Mouse (Mus musculus) midbrain, embryonic 16.5 days (tissue): Measurements from ENCODE around the gene Ftl1. TPM values are rescaled to one million over a fixed set of nuclear protein-coding genes. Genes with fewer than 3 reads are reported as not detected.
"Not testable (repeated sequence)": the region's sequence is repeated elsewhere in the genome, so short reads cannot be mapped to it uniquely, and the experiment has no call there.

Experiments
- ATAC-seq: fragments of 200-750 bp; cut with Nextera tagmentation; 2 replicates; pipeline ENCODE4 v1.8.0; 2017; ENCODE audit warnings: moderate TSS enrichment
- H3K27ac ChIP-seq: fragments of 300-500 bp; sonication (generic); 2 replicates; pipeline ENCODE4 v1.5.1; 2014; ENCODE audit warnings: mild to moderate bottlenecking, low read length, mixed read lengths
- H3K27me3 ChIP-seq: fragments of 300-500 bp; sonication (generic); 2 replicates; pipeline ENCODE4 v1.6.1; 2014; ENCODE audit warnings: low read depth, low read length, mixed read lengths; ENCODE audit not compliant: control insufficient read depth, insufficient read depth
- H3K36me3 ChIP-seq: fragments of 300-500 bp; sonication (generic); 2 replicates; pipeline ENCODE4 v1.6.1; 2014; ENCODE audit warnings: mild to moderate bottlenecking, low read length, moderate library complexity, mixed read lengths; ENCODE audit not compliant: control insufficient read depth, insufficient read depth
- H3K4me1 ChIP-seq: fragments of 300-500 bp; sonication (generic); 2 replicates; pipeline ENCODE4 v1.6.1; 2014; ENCODE audit warnings: mild to moderate bottlenecking, low read length, mixed read lengths; ENCODE audit not compliant: control insufficient read depth, insufficient read depth
- H3K4me2 ChIP-seq: fragments of 300-500 bp; sonication (generic); 2 replicates; pipeline ENCODE4 v1.6.1; 2014; ENCODE audit warnings: mild to moderate bottlenecking, low read length, mixed read lengths
- H3K4me3 ChIP-seq: fragments of 300-500 bp; sonication (generic); 2 replicates; pipeline ENCODE4 v1.5.1; 2014; ENCODE audit warnings: low read depth, mild to moderate bottlenecking, low read length, moderate library complexity, mixed read lengths
- H3K9ac ChIP-seq: fragments of 300-500 bp; sonication (generic); 2 replicates; pipeline ENCODE4 v1.6.1; 2014; ENCODE audit warnings: low read depth, low read length, mixed read lengths
- H3K9me3 ChIP-seq: fragments of 300-500 bp; sonication (generic); replicated peaks from 2 replicates; pipeline ENCODE4 v1.6.1; 2014; ENCODE audit warnings: mild to moderate bottlenecking, low read length, mixed read lengths; ENCODE audit not compliant: control insufficient read depth, poor library complexity, severe bottlenecking
- WGBS: fragments of 180-500 bp; shearing (Covaris S2); extraction: QIAGEN DNeasy Blood & Tissue Kit; methylation state at CpG from one replicate; pipeline ENCODE4 v1.1.7; 2014; 5-methylcytosine and 5-hydroxymethylcytosine counted together
- polyA plus RNA-seq: library from polyadenylated mRNA; unstranded; fragments of >200 nt; fragmentation: Nextera tagmentation; extraction: Ambion mirVana; gene quantifications from 2 replicates; pipeline ENCODE4 v1.2.1, GENCODE M21; 2015

Ftl1 gene
- polyA plus RNA-seq, 1 experiment from 2014 or later, result 5,323 TPM

- no peaks in the 10 kb centered on the region for H3K27me3 ChIP-seq
- WGBS, result 48% methylated on average over 15 of the region's 15 CpGs
- ATAC-seq, result peak; percentile 83
Measured at GRCm38 (mm10) chr7:45481374-45481927, 21.8 kb upstream of the Ftl1 start, which contains the start of gene Tulp2. Gene Tulp2 (plus strand): TSS chr7:45481877.

DNA sequence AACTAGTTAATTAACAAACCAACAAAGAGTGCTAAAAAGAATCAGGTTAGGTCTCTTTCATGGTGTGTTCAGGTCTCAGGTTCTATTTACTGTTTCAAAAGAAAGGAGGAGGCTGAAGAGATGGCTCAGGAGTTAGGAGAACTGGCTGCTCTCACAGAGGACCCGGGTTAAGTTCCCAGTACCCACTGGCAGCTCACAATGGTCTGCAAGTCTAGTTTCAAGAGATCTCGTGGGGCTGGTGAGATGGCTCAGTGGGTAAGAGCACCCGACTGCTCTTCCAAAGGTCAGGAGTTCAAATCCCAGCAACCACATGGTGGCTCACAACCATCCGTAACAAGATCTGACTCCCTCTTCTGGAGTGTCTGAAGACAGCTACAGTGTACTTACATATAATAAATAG is 20.6 kb upstream of the Ftl1 start:
- not testable (repeated sequence) for H3K27ac ChIP-seq, H3K4me2 ChIP-seq

More at GRCm38 (mm10) chr7:45481374-45481927, 21.8 kb upstream of the Ftl1 start, which contains the start of gene Tulp2:
- H3K9ac ChIP-seq, result no peak within 1 kb of the TSS
- H3K36me3 ChIP-seq, result no peaks in the 10 kb centered on the region
- no peaks in the 10 kb centered on the region for H3K9me3 ChIP-seq
- H3K27ac ChIP-seq, result no peak within 1 kb of the TSS
- H3K4me2 ChIP-seq, result no peak within 1 kb of the TSS
- H3K4me3 ChIP-seq, result no peak within 1 kb of the TSS
- H3K4me1 ChIP-seq, result no peaks in the 10 kb centered on the region

GRCm38 (mm10) chr7:45478774-45479173 is 19.1 kb upstream of the Ftl1 start:
- H3K4me1 ChIP-seq, result no peaks in the 10 kb centered on the region
- no peak overlapping the region for H3K9ac ChIP-seq
- WGBS, result 93% methylated on average over 7 of the region's 7 CpGs
- H3K4me2 ChIP-seq, result no peak overlapping the region
- no peak for ATAC-seq
- no peaks in the 10 kb centered on the region for H3K27me3 ChIP-seq
- no peak overlapping the region for H3K4me3 ChIP-seq
- H3K9me3 ChIP-seq, result no peaks in the 10 kb centered on the region
- H3K27ac ChIP-seq, result no peak overlapping the region
- no peaks in the 10 kb centered on the region for H3K36me3 ChIP-seq

More for the DNA sequence above, 20.6 kb upstream of the Ftl1 start:
- H3K9me3 ChIP-seq, H3K4me3 ChIP-seq, H3K36me3 ChIP-seq, H3K4me1 ChIP-seq, H3K9ac ChIP-seq, H3K27me3 ChIP-seq, ATAC-seq: not testable (repeated sequence)
- 75% methylated on average over 3 of the region's 4 CpGs for WGBS

- 8% methylated on average over 3 of the region's 3 CpGs for WGBS
- H3K9me3 ChIP-seq, result no peaks in the 10 kb centered on the region
- no peak overlapping the region for H3K27ac ChIP-seq
- no peaks in the 10 kb centered on the region for H3K27me3 ChIP-seq
- no peaks in the 10 kb centered on the region for H3K4me1 ChIP-seq
- no peak overlapping the region for H3K9ac ChIP-seq
- H3K4me3 ChIP-seq, result no peak overlapping the region
- H3K4me2 ChIP-seq, result no peak overlapping the region
- no peak for ATAC-seq
- H3K36me3 ChIP-seq, result no peaks in the 10 kb centered on the region
Measured at GRCm38 (mm10) chr7:45477003-45477402, 17.3 kb upstream of the Ftl1 start.

- no peaks in the 10 kb centered on the region for H3K9me3 ChIP-seq
- no peaks in the 10 kb centered on the region for H3K27me3 ChIP-seq
- no peak overlapping the region for H3K4me2 ChIP-seq
- no peak overlapping the region for H3K4me3 ChIP-seq
- H3K9ac ChIP-seq, result no peak overlapping the region
- no peak overlapping the region for H3K27ac ChIP-seq
- H3K4me1 ChIP-seq, result no peaks in the 10 kb centered on the region
- H3K36me3 ChIP-seq, result no peaks in the 10 kb centered on the region
- ATAC-seq, result no peak
- 55% methylated on average over 1 of the region's 1 CpGs for WGBS
Measured at GRCm38 (mm10) chr7:45476453-45476852, 16.8 kb upstream of the Ftl1 start.

GRCm38 (mm10) chr7:45475291-45475969 is 15.7 kb upstream of the Ftl1 start:
- WGBS, result 77% methylated on average over 16 of the region's 16 CpGs

DNA sequence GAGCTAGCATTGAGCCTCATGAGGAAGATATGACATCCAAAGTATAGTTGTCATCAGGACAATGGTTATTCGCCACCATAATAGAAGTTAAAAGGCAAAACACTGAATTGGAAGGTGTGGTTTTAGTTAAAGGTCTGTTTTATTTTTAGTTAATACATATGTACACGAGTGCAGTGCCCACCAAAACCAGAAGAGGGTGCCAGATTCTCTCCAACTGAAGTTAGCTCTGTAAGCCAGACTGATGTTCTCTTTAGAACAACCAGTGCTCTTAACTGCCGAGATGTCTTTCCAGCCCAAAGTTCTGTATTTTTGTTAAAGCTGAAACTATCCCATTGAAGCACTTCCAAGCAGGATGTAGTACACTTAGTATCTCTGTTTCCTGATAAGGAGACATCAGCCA is 11.2 kb upstream of the Ftl1 start:
- no peaks in the 10 kb centered on the region for H3K36me3 ChIP-seq
- no peak for ATAC-seq

More at GRCm38 (mm10) chr7:45475291-45475969, 15.7 kb upstream of the Ftl1 start:
- H3K4me3 ChIP-seq, result no peak overlapping the region
- H3K4me1 ChIP-seq, result no peaks in the 10 kb centered on the region
- no peaks in the 10 kb centered on the region for H3K36me3 ChIP-seq
- no peak overlapping the region for H3K27ac ChIP-seq
- peak overlapping the region; percentile 33 for H3K4me2 ChIP-seq
- no peaks in the 10 kb centered on the region for H3K9me3 ChIP-seq
- ATAC-seq, result 0 out of 2 replicates have a peak, but pooled peaks have one; percentile 18
- H3K9ac ChIP-seq, result no peak overlapping the region
- H3K27me3 ChIP-seq, result no peaks in the 10 kb centered on the region

DNA sequence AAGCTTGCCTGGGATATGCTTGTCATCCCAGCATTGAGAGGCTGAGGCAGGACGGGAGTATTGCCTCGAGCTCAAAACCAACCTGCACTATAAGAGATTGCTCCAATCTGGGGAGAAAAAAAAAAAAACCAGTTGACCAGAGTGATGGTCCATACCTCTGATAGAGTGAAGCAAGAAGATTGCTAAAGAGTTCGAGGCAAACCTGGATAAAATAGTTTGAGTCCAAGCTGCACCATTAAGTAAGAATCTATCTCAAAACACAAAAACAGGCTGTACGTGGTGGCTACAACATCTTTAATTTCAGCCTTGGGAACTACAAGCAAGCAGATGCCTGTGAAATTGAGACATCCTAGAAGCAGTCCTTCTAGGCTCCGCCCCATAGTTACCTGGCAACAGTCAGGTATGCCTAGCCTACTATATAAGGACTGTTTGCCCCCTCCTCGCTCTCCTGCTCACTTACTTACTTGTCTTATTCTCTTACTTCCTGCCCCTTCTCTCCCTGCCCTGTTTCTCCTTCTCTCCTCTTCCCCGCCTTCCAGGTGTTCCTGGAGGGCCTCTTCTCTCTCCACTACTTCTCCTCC is 7.5 kb upstream of the Ftl1 start:
- peak overlapping the region; percentile 62 for H3K4me2 ChIP-seq
- H3K27ac ChIP-seq, result peak overlapping the region; percentile 78; the same call in 1 of the 2 replicates
- H3K36me3 ChIP-seq, result peaks cover 16% of the 10 kb centered on the region
- peak overlapping the region; percentile 92 for H3K4me3 ChIP-seq
- no peaks in the 10 kb centered on the region for H3K9me3 ChIP-seq
- 32% methylated on average over 7 of the region's 7 CpGs for WGBS
- H3K27me3 ChIP-seq, result no peaks in the 10 kb centered on the region
- H3K9ac ChIP-seq, result peak overlapping the region; percentile 91
- peaks cover 19% of the 10 kb centered on the region for H3K4me1 ChIP-seq
- peak; percentile 36 for ATAC-seq

More for the DNA sequence above, 11.2 kb upstream of the Ftl1 start:
- Histone ChIP-seq H3K9ac (no peak overlapping the region), H3K9me3 (no peaks in the 10 kb centered on the region), H3K4me2 (no peak overlapping the region), H3K27ac (no peak overlapping the region), H3K27me3 (no peaks in the 10 kb centered on the region), H3K4me1 (peaks cover 8% of the 10 kb centered on the region), H3K4me3 (no peak overlapping the region)
- WGBS, result 6% methylated on average over 3 of the region's 3 CpGs
